Mouse (Mus musculus) lung, adult 2 months (tissue): ENCODE measurements at regions not wholly inside any gene's neighbourhood (a gene's known extent, or its start where the extent isn't known, plus 50 kb on each side); places are given as distances from the start of the nearest gene placed in this dataset.

Source experiments
- CTCF ChIP-seq: fragments of 200-500 bp; IDR thresholded peaks from 2 replicates; pipeline ENCODE4 v1.5.1; 2011; ENCODE audit warnings: mild to moderate bottlenecking, low read length, control low read depth; ENCODE audit not compliant: insufficient read depth
- POLR2A ChIP-seq: fragments of 200-500 bp; IDR thresholded peaks from 2 replicates; pipeline ENCODE4 v1.6.1; 2011; ENCODE audit warnings: low read depth, mild to moderate bottlenecking, control low read depth, low read length, borderline replicate concordance; ENCODE audit errors: extremely low read depth

- TF ChIP-seq CTCF (no peak), POLR2A (no peak)
These were observed 181.8 kb downstream of the Suds3 start for GRCm38 (mm10) chr5:116934151-116934550.
